Mouse (Mus musculus) adrenal gland, adult 18-20 months (tissue): ENCODE data around the gene Raph1. TPM values are rescaled to one million over a fixed set of nuclear protein-coding genes. Genes with fewer than 3 reads are reported as not detected.

Source experiments
- DNase-seq, 2 experiments: peaks; one replicate each; pipeline ENCODE4 v3.0.0; 2021 to 2022; ENCODE audit warnings: low spot score in 2 of 2
- total RNA-seq, 2 experiments: library from RNA; stranded (reverse); gene quantifications; 1 replicate in 1 of 2; 2 replicates in 1 of 2; pipeline ENCODE4 v1.2.3; 2021

Gene Raph1
- total RNA-seq, 2 experiments from 2014 or later, result 141 to 212 TPM

DNA sequence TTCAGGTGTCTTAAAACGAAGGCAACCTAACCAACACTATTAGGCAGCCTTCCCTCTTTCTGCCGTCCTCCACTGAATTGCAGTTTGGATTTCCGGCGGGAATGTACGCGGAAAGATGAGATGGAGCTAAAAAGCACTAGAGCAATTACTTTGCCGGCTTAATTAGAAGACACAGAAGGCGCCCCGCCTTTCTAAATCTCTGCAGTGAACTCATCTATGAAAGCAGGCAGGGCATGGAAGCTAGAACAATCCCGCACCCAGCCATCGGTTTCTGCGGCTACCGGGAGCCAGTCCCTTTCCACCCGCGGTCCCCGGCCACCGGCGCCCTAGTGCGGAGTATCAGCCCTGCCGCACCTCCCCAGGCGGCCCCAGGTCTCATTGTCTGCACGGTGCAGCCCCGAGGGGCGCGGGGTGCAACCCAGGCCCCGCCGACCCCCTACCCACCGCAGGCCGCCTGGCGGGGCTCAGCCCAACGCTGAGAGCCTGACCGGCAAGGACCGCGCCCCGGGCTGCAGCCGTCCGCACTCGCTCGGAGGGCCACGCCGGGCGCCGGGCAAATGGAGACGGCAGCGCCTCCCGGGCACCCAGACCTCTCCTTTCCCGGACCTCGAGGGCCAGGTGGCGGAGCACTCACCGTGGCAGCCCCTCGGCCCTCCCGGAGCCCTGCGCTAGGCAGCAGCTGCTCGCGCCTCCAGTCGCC, 823 bp downstream of the Raph1 start:
- DNase-seq, result no peak

DNA sequence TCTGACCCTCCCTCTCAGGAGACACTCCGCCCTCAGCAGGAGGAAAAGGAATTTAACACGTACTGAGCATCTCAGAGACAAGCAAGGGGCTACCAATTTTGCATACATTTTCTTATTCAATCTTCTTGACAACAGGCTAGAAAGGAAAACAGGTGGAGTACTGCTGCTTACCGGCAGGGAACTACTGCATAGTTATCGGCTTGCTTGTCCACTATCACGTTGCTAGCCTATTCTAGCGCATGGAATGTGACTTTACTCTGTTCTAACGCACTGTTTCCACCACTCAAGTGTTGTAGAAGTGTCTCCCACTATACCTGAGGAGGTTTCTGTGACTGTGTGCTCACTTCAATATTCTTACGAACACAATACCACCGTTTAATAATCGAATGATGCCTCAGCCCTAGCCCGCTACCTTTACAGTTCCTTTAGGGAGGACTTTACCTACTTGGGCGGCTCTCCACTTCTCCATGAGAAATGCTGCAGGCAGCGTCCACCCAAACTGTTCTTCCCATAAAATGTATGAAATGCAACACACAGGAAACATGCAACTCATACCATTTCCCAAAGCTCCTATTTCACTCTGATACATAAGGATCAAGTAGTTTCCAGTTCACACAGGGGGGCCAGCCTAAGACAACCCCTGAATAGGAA, 1.5 kb downstream of the Raph1 start:
- DNase-seq, result peak in 1 of 2 experiments; percentile 8

DNA sequence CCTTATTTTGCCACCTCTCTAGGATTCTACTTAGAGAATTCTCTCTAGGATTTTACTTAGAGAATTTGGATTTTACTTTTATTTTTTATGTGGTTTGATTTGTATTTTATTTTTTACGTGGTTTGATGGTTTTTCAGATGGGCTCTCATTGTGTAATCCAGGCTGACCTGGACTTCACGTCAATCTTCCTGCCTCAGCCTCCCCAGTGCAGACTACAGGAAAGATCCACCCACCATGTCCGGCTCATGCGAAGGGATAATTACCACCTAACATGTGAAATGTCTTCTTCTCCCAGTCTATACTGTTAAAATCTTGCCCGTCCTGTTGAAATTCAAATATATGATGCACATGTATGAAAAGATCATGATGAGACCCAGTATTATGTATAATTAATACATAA, 2.2 kb downstream of the Raph1 start:
- no peak for DNase-seq

GRCm38 (mm10) chr1:60563021-60563420, 3.9 kb downstream of the Raph1 start:
- DNase-seq, result no peak

- no peak for DNase-seq
Observed at GRCm38 (mm10) chr1:60543681-60544080, 23.2 kb downstream of the Raph1 start.

DNA sequence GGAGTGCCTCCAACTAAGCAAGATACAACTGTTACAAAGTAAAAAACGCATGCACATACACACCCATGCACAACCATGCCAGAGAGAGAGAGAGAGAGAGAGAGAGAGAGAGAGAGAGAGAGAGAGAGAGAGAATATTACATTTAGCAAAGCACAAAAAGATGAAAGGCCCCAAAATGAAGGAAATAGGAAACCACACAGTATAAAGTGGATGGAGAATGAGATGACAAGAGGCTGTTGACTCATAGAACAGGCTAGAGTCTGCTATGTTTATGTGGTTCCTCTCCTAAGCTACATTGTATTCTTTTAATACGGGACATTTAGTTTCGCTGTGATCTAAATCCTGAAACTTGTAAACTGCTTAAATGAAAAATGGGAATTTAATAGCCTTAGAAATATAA, 27.6 kb downstream of the Raph1 start:
- no peak for DNase-seq

GRCm38 (mm10) chr1:60534932-60535331, 32.0 kb downstream of the Raph1 start:
- no peak for DNase-seq

- no peak for DNase-seq
Observed at GRCm38 (mm10) chr1:60530636-60531035, 36.3 kb downstream of the Raph1 start.

- no peak for DNase-seq
Observed at GRCm38 (mm10) chr1:60530107-60530506, 36.8 kb downstream of the Raph1 start.

GRCm38 (mm10) chr1:60510584-60510983, 56.3 kb downstream of the Raph1 start:
- DNase-seq, result no peak

- no peak for DNase-seq
Observed at GRCm38 (mm10) chr1:60503456-60503855, 63.4 kb downstream of the Raph1 start.

DNA sequence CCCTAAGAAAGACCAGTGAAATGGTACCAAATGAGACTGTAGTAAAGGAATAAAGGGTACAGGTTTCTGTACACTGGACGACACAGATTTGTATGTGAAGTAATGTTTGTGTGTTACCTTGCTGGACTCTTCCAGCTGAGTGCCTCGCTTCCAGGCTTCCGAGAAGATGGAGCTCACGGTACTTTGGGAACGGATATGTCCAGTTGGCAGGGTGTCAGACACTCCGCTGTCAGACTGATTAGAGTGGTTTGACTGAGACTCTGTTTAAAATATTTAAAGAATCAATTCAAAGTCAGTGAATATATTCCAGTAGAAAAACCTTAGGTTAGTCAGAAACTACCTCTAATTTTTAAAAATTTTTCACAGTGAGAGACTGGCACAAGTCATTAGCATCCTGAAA, 73.5 kb downstream of the Raph1 start:
- no peak for DNase-seq

DNA sequence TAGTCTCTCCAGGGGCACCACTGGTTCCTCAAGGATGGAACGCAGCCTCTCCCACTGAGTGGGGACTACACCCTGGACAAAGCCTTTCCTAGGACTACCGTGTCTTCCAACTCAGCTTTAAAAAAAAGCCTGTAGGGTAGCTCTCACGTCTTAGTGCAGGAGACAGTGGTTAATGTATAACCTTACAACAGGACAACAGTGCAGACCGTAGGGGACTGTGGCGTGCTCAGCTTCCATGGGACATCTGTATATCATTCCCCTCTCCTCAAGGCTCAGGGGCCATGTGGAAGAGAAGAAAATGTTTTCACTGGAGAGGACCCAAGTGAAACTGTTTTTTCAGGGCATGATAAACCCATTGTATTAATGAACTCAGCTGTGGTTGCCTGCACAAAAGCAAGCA, 74.5 kb downstream of the Raph1 start:
- no peak for DNase-seq

DNA sequence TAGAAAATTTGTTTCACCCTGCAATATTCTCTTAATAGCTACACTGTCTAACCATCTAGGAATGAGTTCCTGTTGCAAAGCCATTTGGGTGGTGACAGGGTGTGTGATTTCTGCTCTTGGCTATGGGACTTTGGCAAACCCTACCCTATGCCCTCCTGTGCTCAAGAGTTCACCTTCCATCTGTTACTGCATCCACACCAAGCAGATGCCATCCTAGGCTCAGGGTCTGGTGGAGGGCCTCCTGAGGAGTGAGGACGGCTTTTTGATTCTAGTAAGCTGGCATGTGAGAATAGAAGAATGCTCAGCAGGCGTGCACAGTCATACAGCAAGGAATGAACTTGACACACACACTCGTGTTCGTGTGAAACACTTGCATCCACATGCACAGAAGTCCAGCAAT, 76.4 kb downstream of the Raph1 start:
- no peak for DNase-seq

DNA sequence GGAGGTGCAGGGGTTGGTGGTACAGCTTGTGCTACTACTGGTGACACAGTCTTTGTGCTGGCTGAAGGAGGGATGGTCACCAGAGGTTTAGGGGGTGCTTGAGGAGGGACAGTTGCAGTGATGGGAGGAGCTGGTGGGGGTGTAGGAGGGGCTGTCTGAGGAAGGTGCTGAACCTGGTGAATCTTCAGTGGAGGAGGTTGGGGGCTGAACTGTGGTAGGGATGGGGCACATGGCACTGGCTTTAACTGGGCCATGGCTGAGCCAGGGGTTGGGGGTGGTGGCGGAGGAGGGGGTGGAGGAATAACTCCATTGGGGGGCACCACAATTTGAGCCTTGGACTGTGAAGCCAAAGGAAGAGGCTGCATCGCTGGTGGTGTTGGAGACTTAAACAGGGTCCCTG, 77.2 kb downstream of the Raph1 start:
- DNase-seq, result no peak

GRCm38 (mm10) chr1:60488635-60489034, 78.3 kb downstream of the Raph1 start:
- DNase-seq, result no peak

DNA sequence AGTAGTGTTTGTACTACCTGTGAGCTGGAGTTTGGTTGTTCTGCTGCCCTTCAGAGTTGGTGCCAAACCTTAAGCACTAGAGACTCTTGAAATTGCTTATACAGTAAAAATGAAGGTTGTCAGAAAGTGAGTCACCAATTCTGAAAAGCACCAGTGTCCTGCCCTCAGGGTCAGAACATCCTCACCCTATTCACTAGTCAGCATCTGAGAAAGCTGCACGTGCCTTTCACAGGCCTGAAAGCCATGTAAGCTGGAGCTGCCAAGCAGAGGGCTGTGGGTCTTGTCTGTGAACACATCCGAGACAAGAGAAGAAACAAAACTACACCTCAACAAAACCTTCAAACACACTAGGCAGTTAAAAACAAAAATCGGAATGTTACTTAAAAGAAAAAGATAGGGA, 81.3 kb downstream of the Raph1 start:
- peak; percentile 8 to 31 for DNase-seq

DNA sequence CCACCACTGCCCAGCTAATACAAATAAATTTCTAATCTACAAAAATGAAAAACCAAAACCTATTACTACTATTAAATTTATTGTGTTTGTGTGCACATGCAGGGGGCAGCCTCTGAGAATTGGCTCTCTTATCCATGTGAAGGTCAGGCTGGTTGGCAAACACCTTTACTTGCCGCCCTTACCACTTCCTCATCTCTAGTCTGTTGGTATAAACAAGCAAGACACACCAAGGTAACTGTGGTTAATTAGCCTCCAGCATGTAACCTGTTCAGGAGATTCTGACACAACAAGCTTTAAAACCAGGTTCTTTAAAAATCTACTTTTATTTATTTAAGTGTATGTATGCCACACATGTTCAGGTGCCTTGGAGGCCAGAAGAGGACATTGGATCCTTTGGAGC, 84.0 kb downstream of the Raph1 start:
- no peak for DNase-seq

GRCm38 (mm10) chr1:60481561-60481960, 85.3 kb downstream of the Raph1 start:
- DNase-seq, result no peak

DNA sequence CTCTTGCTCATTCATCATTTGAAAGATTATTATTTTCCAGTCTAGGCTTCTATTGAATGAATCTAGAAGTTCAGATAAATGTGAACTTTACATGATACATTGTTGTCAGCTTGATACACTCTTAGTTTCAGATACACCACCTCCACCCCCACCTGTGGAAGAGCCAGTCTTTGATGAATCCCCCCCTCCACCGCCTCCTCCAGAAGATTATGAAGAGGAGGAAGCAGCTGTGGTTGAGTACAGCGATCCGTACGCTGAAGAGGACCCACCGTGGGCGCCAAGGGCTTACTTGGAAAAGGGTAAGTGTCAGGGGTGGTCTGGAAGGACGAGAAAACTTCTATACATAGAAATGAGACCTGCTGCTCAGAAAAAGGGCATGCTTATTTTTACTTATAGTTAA, 96.4 kb downstream of the Raph1 start:
- no peak for DNase-seq

DNA sequence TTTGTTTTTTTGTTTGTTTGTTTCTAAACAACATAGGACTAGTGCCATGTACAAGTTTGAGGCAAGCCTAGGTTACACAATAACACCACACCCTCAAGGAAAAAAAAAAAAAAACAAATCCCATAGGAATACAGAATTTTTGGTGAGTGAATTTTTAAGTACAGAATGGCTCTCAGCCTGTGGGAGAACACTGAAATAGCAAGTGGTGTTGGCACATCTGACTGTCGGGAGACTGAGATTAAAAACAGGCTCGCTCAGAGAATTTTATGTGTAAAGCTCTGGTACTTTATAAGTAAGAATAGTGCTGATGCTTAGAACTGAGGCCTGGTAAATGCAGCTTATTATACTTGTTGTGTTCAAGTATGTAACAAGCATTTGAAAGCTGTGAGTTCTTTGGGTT, 97.4 kb downstream of the Raph1 start:
- DNase-seq, result no peak

DNA sequence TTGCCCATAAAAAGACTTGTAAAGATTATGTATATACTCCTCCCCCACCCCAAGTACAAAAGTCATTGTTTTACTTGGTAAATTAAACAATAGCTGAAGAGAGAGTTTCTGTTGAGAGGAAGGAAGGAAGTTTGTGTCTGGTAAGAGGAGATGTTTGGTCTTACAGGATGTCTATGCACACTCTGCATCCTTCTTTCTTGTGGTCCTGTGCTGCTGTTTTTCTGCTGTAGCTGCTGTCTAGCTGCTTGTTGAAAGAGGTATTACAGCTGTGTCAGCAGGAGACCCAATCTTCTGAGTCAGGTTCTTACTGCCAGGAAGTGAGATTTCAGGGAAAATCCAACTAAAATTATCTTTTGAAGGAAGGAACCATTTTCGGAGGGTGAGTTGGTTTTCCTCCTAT, 106.3 kb downstream of the Raph1 start:
- DNase-seq, result no peak

DNA sequence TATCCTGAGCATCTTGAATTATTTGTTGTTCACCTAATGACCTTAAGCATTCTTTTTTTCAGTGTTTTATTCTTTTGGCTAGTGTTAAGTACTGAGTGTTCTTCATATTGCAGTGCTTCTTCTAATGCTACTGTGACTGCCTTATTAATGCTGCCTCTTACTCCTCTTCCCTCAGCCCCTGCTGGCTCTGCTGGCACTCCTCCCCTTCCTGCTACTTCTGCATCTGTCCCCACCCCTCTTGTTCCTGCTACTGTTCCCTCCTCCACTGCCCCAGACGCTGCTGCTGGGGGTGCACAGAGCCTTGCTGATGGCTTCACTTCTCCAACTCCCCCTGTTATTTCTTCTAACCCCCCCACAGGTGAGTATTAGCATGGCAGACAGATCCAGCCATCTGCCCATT, 117.0 kb downstream of the Raph1 start:
- DNase-seq, result no peak
